Mouse (Mus musculus) cortical plate, adult 2 months (tissue): ENCODE data around the gene Pla2g3. TPM values are rescaled to one million over a fixed set of nuclear protein-coding genes. Genes with fewer than 3 reads are reported as not detected.
A peak's percentile ranks its signal among the peaks of the same experiment; 100 is the strongest.

Experiments
- H3K27ac ChIP-seq: fragments of 200-500 bp; 2 replicates; pipeline ENCODE4 v1.5.1; 2012; ENCODE audit warnings: low read length, control low read depth, inconsistent platforms; ENCODE audit not compliant: insufficient read depth
- H3K4me1 ChIP-seq: fragments of 200-500 bp; 2 replicates; pipeline ENCODE4 v1.6.1; 2011; ENCODE audit warnings: low read length; ENCODE audit not compliant: control insufficient read depth, insufficient read depth
- H3K4me3 ChIP-seq: fragments of 200-500 bp; 2 replicates; pipeline ENCODE4 v1.5.1; 2011; ENCODE audit warnings: mild to moderate bottlenecking, low read length, control low read depth; ENCODE audit not compliant: insufficient read depth
- CTCF ChIP-seq: fragments of 200-500 bp; IDR thresholded peaks from 2 replicates; pipeline ENCODE4 v1.5.1; 2011; ENCODE audit warnings: mild to moderate bottlenecking, control low read depth, low read length; ENCODE audit not compliant: insufficient read depth; ENCODE audit errors: extremely low read depth
- POLR2A ChIP-seq: fragments of 200-500 bp; IDR thresholded peaks from 2 replicates; pipeline ENCODE4 v1.6.1; 2011; ENCODE audit warnings: mild to moderate bottlenecking, low read length, control low read depth; ENCODE audit not compliant: insufficient read depth; ENCODE audit errors: extremely low read depth
- polyA plus RNA-seq: library from polyadenylated mRNA; depleted of rRNA; stranded (reverse); fragments of >200 nt; gene quantifications from 2 replicates; pipeline ENCODE4 v1.2.3, GENCODE M21; 2012

Pla2g3 gene
- polyA plus RNA-seq, 1 experiment = 2.9 TPM

DNA sequence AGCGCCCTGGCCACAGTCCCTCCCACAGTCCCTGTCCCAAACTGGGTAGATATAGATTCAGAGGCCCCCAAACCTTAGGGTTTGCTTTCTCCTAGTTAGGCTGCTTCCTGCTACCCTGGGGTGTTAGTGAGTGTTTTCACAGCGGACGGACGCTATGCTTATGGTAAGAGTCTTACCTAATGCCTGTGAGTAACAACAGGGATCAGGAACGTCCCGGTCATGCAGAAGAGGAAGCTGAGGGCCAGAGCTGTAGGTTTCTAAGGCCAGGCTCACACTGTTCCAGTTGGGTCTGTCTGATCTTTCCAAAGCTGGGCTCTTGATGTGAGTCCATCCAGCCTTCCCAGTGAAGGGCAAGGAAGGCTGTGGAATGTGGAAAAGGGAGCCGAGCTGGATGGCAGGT is 1.7 kb upstream of the Pla2g3 start:
- Histone ChIP-seq H3K4me1 (peaks cover 1% of the 10 kb centered on the region; the same call in 1 of the 2 replicates), H3K4me3 (no peak overlapping the region), H3K27ac (no peak overlapping the region)
- TF ChIP-seq POLR2A = no peak
- TF ChIP-seq CTCF = no peak

DNA sequence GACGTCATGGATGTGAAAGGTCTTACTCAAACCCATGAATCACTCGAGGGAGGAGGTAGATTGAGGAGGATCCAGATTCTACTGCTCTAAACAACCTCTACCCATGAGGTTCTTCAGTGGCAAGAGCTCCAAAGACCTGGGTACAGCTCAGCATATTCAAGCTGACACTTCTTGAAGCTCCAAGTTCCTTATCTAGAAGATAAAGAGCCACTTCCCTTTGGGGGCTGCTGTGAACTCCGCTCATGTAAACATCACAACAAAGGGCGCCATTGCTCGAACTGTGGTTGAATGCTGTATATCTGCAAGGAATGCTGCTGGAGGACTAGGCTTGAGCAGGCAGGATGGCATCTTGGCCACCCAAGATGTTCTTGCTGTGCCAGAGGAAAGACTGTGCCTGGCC is 952 bp downstream of the Pla2g3 start:
- Histone ChIP-seq H3K4me3 (no peak overlapping the region), H3K4me1 (peaks cover 1% of the 10 kb centered on the region; the same call in 1 of the 2 replicates), H3K27ac (no peak overlapping the region)
- no peak for TF ChIP-seq CTCF
- TF ChIP-seq POLR2A = no peak

DNA sequence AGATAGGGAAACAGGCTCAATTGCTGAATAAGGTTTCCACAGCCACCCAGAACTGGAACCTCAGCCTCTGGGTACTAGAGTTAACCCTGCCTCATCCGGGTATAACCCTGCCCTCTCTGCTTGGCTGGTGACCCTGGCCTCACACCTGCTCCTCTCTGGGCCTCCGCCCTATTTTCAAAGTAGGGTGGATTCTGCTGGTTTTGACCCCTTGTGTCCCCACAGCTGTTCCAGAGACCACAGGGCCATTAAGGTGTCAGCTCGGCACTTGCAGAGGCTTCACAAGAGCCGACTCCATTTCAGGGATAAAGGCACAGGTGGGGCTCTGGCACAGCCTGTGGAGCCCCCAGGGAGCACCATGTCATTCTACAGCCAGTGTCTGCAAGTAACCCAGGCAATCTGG is 4.7 kb downstream of the Pla2g3 start:
- H3K4me3 ChIP-seq = no peak overlapping the region
- no peak overlapping the region for H3K27ac ChIP-seq

DNA sequence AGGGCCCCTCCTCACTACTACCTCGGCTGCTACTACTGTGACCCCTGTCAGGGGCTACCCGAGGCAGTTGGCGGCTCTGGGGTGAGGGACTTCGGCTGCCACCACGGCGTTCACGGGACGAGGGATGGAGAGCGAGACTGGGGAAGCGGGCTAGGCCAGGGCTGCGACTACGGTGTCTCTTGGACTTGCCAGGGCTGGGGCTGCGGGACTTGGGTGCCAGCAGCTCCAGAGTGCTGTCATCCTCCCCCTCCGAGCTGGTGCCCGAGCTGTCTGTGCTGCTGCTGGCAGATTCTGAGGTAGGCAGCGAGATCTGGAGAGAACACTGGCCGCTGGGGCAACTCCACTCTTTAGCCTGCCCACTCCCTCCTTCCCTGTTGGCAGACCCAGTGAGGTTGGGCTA is 6.8 kb downstream of the Pla2g3 start:
- no peak for TF ChIP-seq CTCF
- TF ChIP-seq POLR2A = no peak
- Histone ChIP-seq H3K27ac (no peak overlapping the region), H3K4me1 (no peaks in the 10 kb centered on the region), H3K4me3 (no peak overlapping the region)

More for the DNA sequence above, 4.7 kb downstream of the Pla2g3 start:
- no peaks in the 10 kb centered on the region for H3K4me1 ChIP-seq
- TF ChIP-seq POLR2A (no peak), CTCF (no peak)

DNA sequence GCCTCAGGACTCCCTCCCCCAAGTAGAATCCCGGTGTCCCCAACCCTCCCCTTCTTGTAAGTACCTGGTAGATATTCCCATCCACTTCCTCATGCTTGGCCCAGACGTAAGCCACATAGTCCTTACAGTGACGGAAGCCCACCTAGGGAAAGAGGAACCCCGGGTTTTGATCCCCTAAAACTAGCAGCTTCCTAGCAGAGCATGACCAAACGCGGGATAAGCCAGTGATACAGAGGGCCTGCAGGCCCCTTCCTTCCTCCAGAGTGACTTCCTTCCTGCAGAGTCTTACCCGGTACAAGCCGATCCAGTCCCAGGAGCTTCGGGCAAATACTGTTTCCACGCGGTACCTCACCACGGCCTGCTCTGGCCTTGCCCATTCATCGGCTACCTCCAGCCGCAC is 7.4 kb downstream of the Pla2g3 start:
- no peak for TF ChIP-seq CTCF
- no peak for TF ChIP-seq POLR2A
- no peak overlapping the region for H3K4me3 ChIP-seq
- no peak overlapping the region for H3K27ac ChIP-seq
- H3K4me1 ChIP-seq = no peaks in the 10 kb centered on the region

DNA sequence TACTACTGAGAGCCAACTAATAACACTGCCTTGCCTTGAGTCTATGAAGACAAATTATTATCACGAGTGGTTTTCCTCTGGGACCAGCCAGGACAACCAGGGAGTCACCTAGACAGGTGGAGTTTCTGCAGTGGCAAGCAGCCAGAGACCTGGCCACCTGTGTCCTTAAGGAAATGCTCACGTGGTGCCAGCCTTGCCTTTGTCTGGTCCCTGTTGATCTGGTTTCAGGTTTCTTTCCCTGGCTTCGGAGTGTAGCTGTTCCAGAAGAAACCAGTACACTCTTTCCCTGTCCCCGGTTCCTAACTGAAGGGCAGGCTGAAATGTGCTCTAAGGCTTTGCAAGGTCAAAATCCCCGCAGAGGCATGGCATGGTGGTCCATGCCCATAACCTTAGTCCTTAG is 8.7 kb downstream of the Pla2g3 start:
- Histone ChIP-seq H3K27ac (no peak overlapping the region), H3K4me1 (no peaks in the 10 kb centered on the region), H3K4me3 (no peak overlapping the region)
- no peak for TF ChIP-seq POLR2A
- TF ChIP-seq CTCF = no peak

DNA sequence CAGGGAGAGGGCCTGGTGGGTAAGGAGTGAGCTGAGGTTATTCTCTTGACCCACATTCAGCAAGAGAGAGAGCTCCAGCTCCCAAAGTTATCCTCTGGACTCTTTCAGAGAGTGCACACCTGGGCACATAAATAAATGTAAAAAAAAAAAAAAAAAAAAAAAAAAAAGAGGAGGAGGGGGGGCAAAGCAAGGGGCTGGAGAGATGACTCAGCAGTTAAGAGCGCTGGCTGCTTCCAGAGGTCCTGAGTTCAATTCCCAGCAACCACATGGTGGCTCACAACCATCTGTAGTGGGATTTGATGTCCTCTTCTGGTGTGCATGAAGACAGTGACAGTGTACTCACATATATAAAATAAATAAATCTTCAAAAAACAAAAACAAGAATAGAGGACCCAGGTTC is 9.2 kb downstream of the Pla2g3 start:
- no peaks in the 10 kb centered on the region for H3K4me1 ChIP-seq
- no peak for TF ChIP-seq CTCF
- TF ChIP-seq POLR2A = no peak
- H3K4me3 ChIP-seq = no peak overlapping the region
- no peak overlapping the region for H3K27ac ChIP-seq

DNA sequence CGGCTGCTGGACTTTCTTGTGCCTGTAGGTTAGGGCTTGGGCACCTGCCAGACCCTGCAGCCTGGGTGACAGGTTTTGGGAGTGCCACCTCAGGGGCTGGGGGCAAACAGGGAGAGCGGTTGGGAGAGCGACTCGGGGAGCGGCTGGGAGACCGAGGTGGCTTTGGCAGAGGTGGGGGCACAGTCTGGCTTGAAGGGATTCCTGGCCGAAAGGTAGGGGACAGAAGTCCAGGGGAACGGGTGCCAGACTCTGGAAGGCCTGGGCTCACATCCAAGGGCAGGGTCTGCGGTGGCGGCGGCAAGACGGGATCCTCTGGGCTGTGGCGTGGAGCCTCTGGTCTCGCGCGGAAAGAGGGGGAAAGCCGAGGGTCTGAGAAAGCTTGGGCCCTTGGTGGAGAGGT is 14.0 kb downstream of the Pla2g3 start:
- Histone ChIP-seq H3K4me3 (no peak overlapping the region), H3K4me1 (no peaks in the 10 kb centered on the region), H3K27ac (no peak overlapping the region)
- no peak for TF ChIP-seq CTCF

DNA sequence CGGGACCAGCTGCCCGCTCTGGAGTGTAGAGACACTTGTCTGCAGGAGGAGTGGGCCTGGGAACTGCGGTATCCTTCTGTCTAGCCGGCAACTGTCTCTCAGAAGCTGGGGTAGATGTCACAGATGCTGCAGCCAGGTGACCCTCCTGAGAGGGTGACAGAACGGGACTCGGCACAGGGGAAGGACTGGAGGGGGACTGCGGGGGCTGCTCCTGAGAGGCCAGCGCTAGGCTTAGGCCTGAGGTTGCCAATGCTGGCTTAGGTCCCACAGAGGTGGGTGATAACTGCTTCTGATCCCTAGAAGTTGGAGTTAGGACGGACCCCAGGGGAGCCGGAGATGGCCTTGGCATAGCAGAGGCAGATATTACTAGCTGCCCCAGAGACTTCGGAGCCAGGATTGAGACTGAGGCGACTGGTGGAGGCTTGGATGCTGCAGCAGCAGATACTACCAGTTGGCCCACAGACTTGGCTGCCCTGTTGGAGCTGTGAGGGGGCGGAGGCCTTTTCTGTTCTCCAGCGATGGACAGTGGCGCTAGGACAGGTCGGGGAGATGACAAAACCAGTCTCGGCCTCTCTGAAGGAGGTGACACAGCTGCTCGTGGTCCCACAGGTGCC is 14.5 kb downstream of the Pla2g3 start:
- TF ChIP-seq POLR2A = no peak
- no peaks in the 10 kb centered on the region for H3K4me1 ChIP-seq
- peak overlapping the region; percentile 81; the same call in 1 of the 2 replicates for H3K4me3 ChIP-seq
- no peak overlapping the region for H3K27ac ChIP-seq

DNA sequence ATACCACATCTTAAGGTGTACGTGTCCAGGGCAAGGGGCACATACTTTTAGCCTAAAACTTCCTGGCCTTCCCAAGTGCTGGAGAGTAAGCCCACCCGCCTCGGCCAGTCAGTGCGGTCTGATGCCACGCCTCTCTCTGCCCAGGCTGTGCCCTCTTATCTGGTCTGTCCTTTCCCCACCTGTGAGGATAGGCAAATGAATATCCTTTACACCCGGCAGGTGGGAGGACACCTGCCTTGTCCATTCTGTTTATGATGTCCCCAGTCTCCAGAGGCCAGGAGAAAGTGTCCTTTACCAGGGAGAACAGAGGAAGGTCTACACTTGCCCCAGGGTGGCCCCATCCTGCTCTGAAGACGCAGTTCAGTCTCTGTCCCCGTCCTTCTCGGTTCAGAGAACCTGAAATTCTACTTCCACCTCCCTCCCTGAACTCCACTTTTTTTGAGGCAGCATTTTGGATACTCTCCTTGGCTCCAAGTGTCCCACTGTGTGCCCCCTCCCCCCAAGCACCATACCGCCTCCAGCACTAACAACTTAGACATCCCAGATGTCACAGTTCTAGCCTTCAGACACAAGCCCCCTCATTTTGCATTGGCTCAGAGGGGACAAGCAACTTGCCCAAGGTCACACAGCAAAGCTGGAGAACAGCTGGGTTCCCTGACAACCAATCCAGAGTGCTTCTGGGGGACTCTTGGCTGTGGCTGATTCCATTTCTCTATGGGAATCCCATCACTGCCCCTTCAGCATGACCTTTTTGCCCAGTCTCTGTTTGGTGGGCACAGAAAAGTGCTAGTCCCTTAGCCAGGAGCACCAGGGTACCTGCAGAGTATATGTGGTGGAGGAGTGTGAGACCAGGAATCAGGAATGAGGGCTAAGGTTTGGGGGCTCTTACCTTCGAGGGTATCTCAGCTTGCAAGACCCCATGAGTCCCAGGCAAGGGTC is 15.9 kb downstream of the Pla2g3 start:
- TF ChIP-seq CTCF = no peak
- TF ChIP-seq POLR2A = no peak
- H3K27ac ChIP-seq = peak overlapping the region; percentile 25; the same call in 1 of the 2 replicates
- no peaks in the 10 kb centered on the region for H3K4me1 ChIP-seq
- peak overlapping the region; percentile 81 for H3K4me3 ChIP-seq
